Comparison of ENCODE assay signal across 19 mouse cellular contexts in genomic region chr5:122448869-122449268, GRCm38 (mm10). TPM values are rescaled to one million over a fixed set of nuclear protein-coding genes. Genes with fewer than 3 reads are reported as not detected.
A peak's percentile ranks its signal among the peaks of the same experiment; 100 is the strongest.
DNase-seq lines count a peak whose midpoint lies in the region; ATAC-seq and TF ChIP-seq lines count a peak whose summit lies in the region.
"Had no signal": no experiment of that assay in that cellular context is flagged by ENCODE, and none has a peak within 500 bp of the region (broad histone marks: within the 10 kb centered on the region; RNA-seq: fewer than 3 reads in every experiment).

No protein-coding gene starts in this region.

- intact Hi-C loops in left cerebral cortex, postnatal 4 days (cut with DNase I), result no loop called here

- DNase-seq in heart, embryonic 10.5 days (ENCODE audit: low spot score), result no peak
- no peak for DNase-seq in lung, adult 2 months
- no peak for DNase-seq in lung, postnatal 14 days
- no peak for DNase-seq in left cerebral cortex, postnatal 4 days
- DNase-seq: adrenal gland, postnatal 10 days; cerebellum, adult 11-12 months; cerebellum, adult 9-10 months; cerebellum, postnatal 25 days; gastrocnemius, postnatal 25 days had no signal

- peaks cover 60% of the 10 kb centered on the region for H3K36me3 ChIP-seq in heart, embryonic 10.5 days
- peaks cover 27% of the 10 kb centered on the region for H3K36me3 ChIP-seq in heart, embryonic 11.5 days (ENCODE audit: control insufficient read depth, insufficient read depth, low read length)

- peak overlapping the region; percentile 1; the same call in 1 of the 2 replicates for H3K27ac ChIP-seq in heart, embryonic 10.5 days
- H3K27ac ChIP-seq in heart, embryonic 11.5 days (ENCODE audit: low read depth, low read length), result no peak overlapping the region
- 0 out of 2 replicates have a peak overlapping the region, but pooled peaks have one; percentile 10 for H3K27ac ChIP-seq in brown adipose tissue, adult 24 weeks (replicated peaks; ENCODE audit: low read depth, low read length)
- H3K27ac ChIP-seq: embryonic facial prominence, embryonic 12.5 days; forebrain, embryonic 12.5 days; heart, embryonic 13.5 days; hindbrain, embryonic 10.5 days; hindbrain, embryonic 14.5 days; intestine, embryonic 15.5 days had no signal

- no peak overlapping the region for H3K4me3 ChIP-seq in heart, embryonic 10.5 days
- H3K4me3 ChIP-seq in heart, embryonic 11.5 days (ENCODE audit: low read depth, low read length), result no peak overlapping the region
- H3K4me3 ChIP-seq in lung, adult 2 months (replicated peaks; ENCODE audit: extremely low read depth, low read depth, low read length), result no peak overlapping the region
- H3K4me3 ChIP-seq in brown adipose tissue, adult 24 weeks (ENCODE audit: insufficient read depth, low read depth, low read length), result no peak overlapping the region
- H3K4me3 ChIP-seq: embryonic facial prominence, embryonic 12.5 days; forebrain, embryonic 12.5 days; heart, embryonic 13.5 days; hindbrain, embryonic 10.5 days; intestine, embryonic 15.5 days had no signal

- WGBS in heart, embryonic 10.5 days, result 77% methylated on average over 5 of the region's 5 CpGs
- 71% methylated on average over 5 of the region's 5 CpGs for WGBS in heart, embryonic 11.5 days (ENCODE audit: insufficient replicate concordance)
- WGBS in lung, adult 2 months, result 81% methylated on average over 5 of the region's 5 CpGs

- 0 out of 2 replicates have a peak, but pooled peaks cover 5% of the 10 kb centered on the region for H3K4me1 ChIP-seq in heart, embryonic 10.5 days
- no peaks in the 10 kb centered on the region for H3K4me1 ChIP-seq in heart, embryonic 11.5 days (ENCODE audit: control insufficient read depth, insufficient read depth, low read length)
- no peaks in the 10 kb centered on the region for H3K4me1 ChIP-seq in lung, adult 2 months (ENCODE audit: control insufficient read depth, insufficient read depth, low read length)
- H3K4me1 ChIP-seq in brown adipose tissue, adult 24 weeks (ENCODE audit: control insufficient read depth, insufficient read depth, insufficient read length, low read length), result peaks cover 3% of the 10 kb centered on the region; the same call in 1 of the 2 replicates
- H3K4me1 ChIP-seq: embryonic facial prominence, embryonic 12.5 days; forebrain, embryonic 12.5 days; intestine, embryonic 15.5 days had no signal

- H3K27me3 ChIP-seq in heart, embryonic 10.5 days (ENCODE audit: insufficient read depth, poor library complexity, severe bottlenecking), result no peaks in the 10 kb centered on the region
- H3K27me3 ChIP-seq in heart, embryonic 11.5 days (ENCODE audit: control insufficient read depth, insufficient read depth, low read length), result no peaks in the 10 kb centered on the region
- H3K27me3 ChIP-seq: embryonic facial prominence, embryonic 12.5 days; forebrain, embryonic 12.5 days; heart, embryonic 13.5 days; intestine, embryonic 15.5 days had no signal

- no peaks in the 10 kb centered on the region for H3K9me3 ChIP-seq in heart, embryonic 10.5 days
- H3K9me3 ChIP-seq in heart, embryonic 11.5 days (replicated peaks; ENCODE audit: control insufficient read depth, low read length), result no peaks in the 10 kb centered on the region
- H3K9me3 ChIP-seq: embryonic facial prominence, embryonic 12.5 days; forebrain, embryonic 12.5 days; heart, embryonic 13.5 days; hindbrain, embryonic 10.5 days; intestine, embryonic 15.5 days had no signal

- no peak overlapping the region for H3K9ac ChIP-seq in heart, embryonic 11.5 days (ENCODE audit: low read depth, low read length)
- H3K9ac ChIP-seq: embryonic facial prominence, embryonic 12.5 days; forebrain, embryonic 12.5 days; heart, embryonic 13.5 days; hindbrain, embryonic 14.5 days; intestine, embryonic 15.5 days had no signal

- TF ChIP-seq CTCF in lung, adult 2 months (IDR thresholded peaks at IDR 0.05; ENCODE audit: insufficient read depth, low read length), result peak; percentile 8; the same call in 1 of the 2 replicates

- H3K4me2 ChIP-seq in heart, embryonic 11.5 days, result no peak overlapping the region
- H3K4me2 ChIP-seq: embryonic facial prominence, embryonic 12.5 days; forebrain, embryonic 12.5 days; heart, embryonic 13.5 days; hindbrain, embryonic 14.5 days; intestine, embryonic 15.5 days had no signal

- TF ChIP-seq POLR2A in lung, adult 2 months (IDR thresholded peaks at IDR 0.05; ENCODE audit: borderline replicate concordance, extremely low read depth, low read depth, low read length), result no peak

- no peak for ATAC-seq in heart, embryonic 11.5 days (replicated peaks; ENCODE audit: insufficient number of reproducible peaks, low FRiP score, low TSS enrichment)
- ATAC-seq in activated CD4-positive, CD25-positive, alpha-beta regulatory T cell, adult 4 months, result no peak
- ATAC-seq: forebrain, embryonic 16.5 days; intestine, embryonic 15.5 days had no signal

RNA-seq across cellular contexts. Expression of gene Anapc7, which starts 27.4 kb away (rescaled TPM):
- 41.4 and 44.2 TPM in 2 replicates for polyA plus RNA-seq in heart, embryonic 10.5 days (2016; fragmentation: Nextera tagmentation; extraction: Ambion mirVana)
- 20.9 and 22.1 TPM in 2 replicates for polyA plus RNA-seq in heart, embryonic 11.5 days (2014; fragmentation: Nextera tagmentation; extraction: Ambion mirVana)
- polyA plus RNA-seq in lung, adult 2 months (2012; rRNA removed), result 17.9 and 20.5 TPM in 2 replicates
- 16.6 and 17.5 TPM in 2 replicates for polyA plus RNA-seq in brown adipose tissue, adult 24 weeks (2012; ENCODE audit: insufficient read depth, insufficient read length, missing spikeins)
- 10 to 100 TPM; 13.4 to 23.7 TPM for polyA plus RNA-seq in activated CD4-positive, CD25-positive, alpha-beta regulatory T cell, adult 4 months (2017; shearing (Covaris generic))
- total RNA-seq in left cerebral cortex, postnatal 4 days (2021), result 10 to 100 TPM; 41.7 to 45.4 TPM

RNA-seq across cellular contexts. Expression of gene Atp2a2, which starts 53.2 kb away (rescaled TPM):
- 205 and 235 TPM in 2 replicates for polyA plus RNA-seq in heart, embryonic 10.5 days (2016; fragmentation: Nextera tagmentation; extraction: Ambion mirVana)
- 255 and 272 TPM in 2 replicates for polyA plus RNA-seq in heart, embryonic 11.5 days (2014; fragmentation: Nextera tagmentation; extraction: Ambion mirVana)
- polyA plus RNA-seq in lung, adult 2 months (2012; rRNA removed), result 90.8 and 126 TPM in 2 replicates
- 77.3 and 79.4 TPM in 2 replicates for polyA plus RNA-seq in brown adipose tissue, adult 24 weeks (2012; ENCODE audit: insufficient read depth, insufficient read length, missing spikeins)
- 10 to 100 TPM; 14.0 to 17.6 TPM for polyA plus RNA-seq in activated CD4-positive, CD25-positive, alpha-beta regulatory T cell, adult 4 months (2017; shearing (Covaris generic))
- 100 to 1,000 TPM; 385 to 392 TPM for total RNA-seq in left cerebral cortex, postnatal 4 days (2021)

RNA-seq across cellular contexts. Expression of gene Arpc3, which starts 57.2 kb away (rescaled TPM):
- 82.8 and 108 TPM in 2 replicates for polyA plus RNA-seq in heart, embryonic 10.5 days (2016; fragmentation: Nextera tagmentation; extraction: Ambion mirVana)
- 39.3 and 81.8 TPM in 2 replicates for polyA plus RNA-seq in heart, embryonic 11.5 days (2014; fragmentation: Nextera tagmentation; extraction: Ambion mirVana)
- polyA plus RNA-seq in lung, adult 2 months (2012; rRNA removed), result 114 and 144 TPM in 2 replicates
- 158 and 247 TPM in 2 replicates for polyA plus RNA-seq in brown adipose tissue, adult 24 weeks (2012; ENCODE audit: insufficient read depth, insufficient read length, missing spikeins)
- polyA plus RNA-seq in activated CD4-positive, CD25-positive, alpha-beta regulatory T cell, adult 4 months (2017; shearing (Covaris generic)), result 100 to 1,000 TPM; 443 to 614 TPM
- total RNA-seq in left cerebral cortex, postnatal 4 days (2021), result 100 to 1,000 TPM; 258 to 271 TPM
